Mouse (Mus musculus) regulatory T cell (primary cell): ENCODE measurements at regions not wholly inside any gene's neighbourhood (a gene's known extent, or its start where the extent isn't known, plus 50 kb on each side); places are given as distances from the start of the nearest gene placed in this dataset.

Source experiments
- in situ Hi-C: fragments of 300-600 bp; cut with MboI, MseI; formaldehyde crosslinking; loops from one replicate; pipeline ENCODE4 v1.15.1; 2025; ENCODE audit warnings: high pct_unique_total_duplicates

GRCm38 (mm10) chr19:54787171-54787570, 339.9 kb downstream of the Gpam start:
- in situ Hi-C loops: no loop called here

- in situ Hi-C loops: no loop called here
Measured at GRCm38 (mm10) chr19:54783729-54784128, 343.3 kb downstream of the Gpam start.

GRCm38 (mm10) chr19:54757761-54758160, 369.3 kb downstream of the Gpam start:
- in situ Hi-C loops: no loop called here

- in situ Hi-C loops: no loop called here
Measured at GRCm38 (mm10) chr19:54756681-54757257, 370.3 kb downstream of the Gpam start.

GRCm38 (mm10) chr19:54755451-54755850, 371.6 kb downstream of the Gpam start:
- in situ Hi-C loops: no loop called here

GRCm38 (mm10) chr19:54733938-54734337, 393.1 kb downstream of the Gpam start:
- in situ Hi-C loops: no loop called here

- in situ Hi-C loops: no loop called here
Measured at GRCm38 (mm10) chr19:54731749-54732148, 395.3 kb downstream of the Gpam start.

- in situ Hi-C loops: no loop called here
Measured at GRCm38 (mm10) chr19:54731315-54731714, 395.7 kb downstream of the Gpam start.

- in situ Hi-C loops: no loop called here
Measured at GRCm38 (mm10) chr19:54730801-54731200, 396.2 kb downstream of the Gpam start.

- in situ Hi-C loops: no loop called here
Measured at GRCm38 (mm10) chr19:54730296-54730695, 396.7 kb downstream of the Gpam start.

- in situ Hi-C loops: no loop called here
Measured at GRCm38 (mm10) chr19:54722091-54722490, 404.9 kb downstream of the Gpam start.

GRCm38 (mm10) chr19:54697411-54697810, 429.6 kb downstream of the Gpam start:
- in situ Hi-C loops: no loop called here

- in situ Hi-C loops: no loop called here
Measured at GRCm38 (mm10) chr19:54693714-54694113, 433.3 kb downstream of the Gpam start.

- in situ Hi-C loops: no loop called here
Measured at GRCm38 (mm10) chr19:54693094-54693493, 433.9 kb downstream of the Gpam start.

- in situ Hi-C loops: no loop called here
Measured at GRCm38 (mm10) chr19:54691861-54692260, 435.2 kb downstream of the Gpam start.

GRCm38 (mm10) chr19:54688630-54689029, 438.4 kb downstream of the Gpam start:
- in situ Hi-C loops: no loop called here

- in situ Hi-C loops: no loop called here
Measured at GRCm38 (mm10) chr19:54685147-54685546, 441.9 kb downstream of the Gpam start.
